Mouse (Mus musculus) stomach, postnatal 0 days (tissue): ENCODE data around the gene Akip1.

ENCODE experiments used
- CTCF ChIP-seq: IDR thresholded peaks from 2 replicates; pipeline ENCODE4 v1.5.1; 2016; ENCODE audit warnings: antibody characterized with exemption, low read depth, mild to moderate bottlenecking, moderate library complexity
- EP300 ChIP-seq: optimal IDR thresholded peaks from 2 replicates; pipeline ENCODE3; 2016; ENCODE audit warnings: antibody characterized with exemption

GRCm38 (mm10) chr7:109719286-109719685 lies 15.8 kb downstream of the Akip1 start:
- peak; percentile 73 for TF ChIP-seq CTCF
- no peak for TF ChIP-seq EP300
